Mouse (Mus musculus) heart, postnatal 14 days (tissue): ENCODE measurements around the gene Txndc8. TPM values are rescaled to one million over a fixed set of nuclear protein-coding genes. Genes with fewer than 3 reads are reported as not detected.

Source experiments
- DNase-seq, 2 experiments: peaks; one replicate each; pipeline ENCODE4 v3.0.0; 2021 to 2022
- intact Hi-C: fragments of 180-260 bp; cut with DNase I; formaldehyde crosslinking; loops from one replicate; pipeline ENCODE4 v1.15.1; 2025
- total RNA-seq, 2 experiments: library from RNA; stranded (reverse); gene quantifications; 2 replicates each; pipeline ENCODE4 v1.2.3; 2021

Txndc8 gene
- total RNA-seq, 2 experiments from 2014 or later: not detected

GRCm38 (mm10) chr4:57957200-57958085 is 51.5 kb downstream of the Txndc8 start:
- intact Hi-C loops: loop anchor here (5.0 kb wide), 1 partner anchor 120 kb away; no protein-coding TSS in a partner anchor
- no peak for DNase-seq

DNA sequence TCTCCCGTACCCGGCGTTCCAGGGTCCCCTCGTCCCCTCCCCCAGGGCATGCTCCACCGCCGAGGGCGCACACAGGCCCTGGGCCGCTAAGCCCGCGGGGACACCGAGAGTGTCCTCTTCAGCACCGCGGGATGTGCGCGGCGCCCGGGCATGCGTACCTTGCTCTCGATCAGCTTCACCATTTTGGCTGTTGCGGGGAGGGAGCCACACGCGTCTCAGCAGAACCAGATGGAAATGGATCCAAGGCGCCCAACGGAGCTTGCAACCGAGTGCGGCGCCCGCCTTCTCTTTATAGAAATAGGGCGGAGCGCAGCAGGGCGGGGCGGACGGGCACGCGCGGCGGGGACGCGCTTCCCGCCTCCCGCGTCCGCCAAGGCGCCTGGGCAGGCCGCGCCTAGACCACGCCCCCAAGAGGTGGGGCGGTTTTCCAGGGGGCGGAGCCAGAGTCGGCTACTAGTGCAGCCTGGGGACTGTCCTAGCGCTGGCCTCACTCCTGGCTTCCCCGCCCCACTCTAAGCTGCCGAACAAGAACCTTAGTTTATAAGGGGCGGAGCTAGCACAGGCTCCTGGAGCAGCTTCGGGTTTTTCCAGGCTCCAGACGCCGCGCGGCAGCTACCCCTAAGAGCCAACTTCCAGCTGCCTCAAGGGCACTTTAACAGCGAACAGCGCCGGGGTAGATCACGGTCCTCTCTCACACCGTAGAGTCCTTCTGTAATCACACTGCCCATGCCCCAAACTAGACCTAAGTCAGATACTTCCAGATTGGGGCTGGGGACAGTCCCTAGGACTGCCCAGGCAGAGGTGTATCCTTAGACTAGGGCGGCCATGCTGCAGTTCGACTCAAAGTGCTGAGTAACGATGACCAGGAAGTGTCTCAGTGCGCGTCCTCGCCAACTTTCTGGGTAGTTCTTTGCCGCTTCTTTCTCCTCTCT is 52.6 kb downstream of the Txndc8 start, which contains the start of gene Txn1:
Gene Txn1 (minus strand): TSS at position 383 of the 932 bp plus-strand sequence.
- peak; percentile 99 to 100 for DNase-seq
- intact Hi-C loops: loop anchor here (5.0 kb wide), 1 partner anchor 121 kb away; no protein-coding TSS in a partner anchor

GRCm38 (mm10) chr4:57955544-57955958 is 53.4 kb downstream of the Txndc8 start:
- intact Hi-C loops: loop anchor here (5.0 kb wide), 1 partner anchor 122 kb away; no protein-coding TSS in a partner anchor
- DNase-seq: peak; percentile 65 to 70

DNA sequence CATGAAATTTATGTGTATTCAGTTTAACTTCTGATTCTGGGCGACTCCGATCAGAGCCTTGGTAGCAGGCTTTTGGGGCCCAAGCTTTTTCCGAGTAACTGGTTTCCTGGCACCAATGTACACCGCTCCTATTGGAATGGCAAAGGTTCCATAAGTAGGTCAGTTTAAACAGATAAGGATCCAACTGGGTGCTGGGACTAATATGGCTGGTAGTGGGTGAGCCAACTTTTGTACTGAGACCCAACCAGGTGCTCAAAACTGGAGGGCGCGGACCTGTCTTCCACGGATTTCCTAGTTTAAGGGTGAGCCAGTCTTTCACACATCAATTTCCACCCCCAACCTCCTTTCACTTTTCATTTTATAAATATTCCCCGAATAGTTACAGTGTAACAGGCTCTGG is 53.9 kb downstream of the Txndc8 start:
- no peak for DNase-seq
- intact Hi-C loops: loop anchor here (5.0 kb wide), 1 partner anchor 122 kb away; no protein-coding TSS in a partner anchor

DNA sequence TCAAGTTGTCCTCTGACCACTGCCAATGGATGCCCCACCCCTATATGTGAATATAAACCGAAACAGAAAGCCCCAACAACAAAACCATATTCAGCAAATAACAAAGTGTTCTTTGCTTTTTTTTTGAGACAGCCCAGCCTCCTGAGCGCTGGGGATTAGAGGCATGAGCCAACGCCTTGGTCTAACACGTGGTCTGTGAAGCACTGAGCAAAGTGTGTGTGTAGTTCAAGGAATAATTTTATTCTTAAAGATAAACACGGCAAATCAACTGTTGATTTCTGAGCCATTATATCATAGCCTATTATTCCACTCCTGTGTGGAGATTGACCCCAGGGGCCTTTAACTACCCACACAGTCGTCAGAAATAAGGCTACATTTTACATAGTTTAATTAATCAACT is 54.3 kb downstream of the Txndc8 start:
- intact Hi-C loops: no loop called here
- DNase-seq: no peak

- intact Hi-C loops: no loop called here
- DNase-seq: no peak
Observed at GRCm38 (mm10) chr4:57953796-57954195, 55.1 kb downstream of the Txndc8 start.

GRCm38 (mm10) chr4:57952891-57953290 is 56.0 kb downstream of the Txndc8 start:
- no peak for DNase-seq
- intact Hi-C loops: no loop called here

GRCm38 (mm10) chr4:57952416-57952815 is 56.5 kb downstream of the Txndc8 start:
- intact Hi-C loops: no loop called here
- no peak for DNase-seq

- intact Hi-C loops: no loop called here
- no peak for DNase-seq
Observed at GRCm38 (mm10) chr4:57949866-57950265, 59.1 kb downstream of the Txndc8 start.

GRCm38 (mm10) chr4:57947476-57947875 is 61.4 kb downstream of the Txndc8 start:
- DNase-seq: no peak
- intact Hi-C loops: no loop called here

- intact Hi-C loops: no loop called here
- DNase-seq: no peak
Observed at GRCm38 (mm10) chr4:57947036-57947435, 61.9 kb downstream of the Txndc8 start.

- DNase-seq: no peak
- intact Hi-C loops: no loop called here
Observed at GRCm38 (mm10) chr4:57942892-57943291, 66.0 kb downstream of the Txndc8 start.

GRCm38 (mm10) chr4:57940631-57941030 is 68.3 kb downstream of the Txndc8 start:
- DNase-seq: no peak
- intact Hi-C loops: no loop called here

GRCm38 (mm10) chr4:57937292-57937691 is 71.6 kb downstream of the Txndc8 start:
- intact Hi-C loops: no loop called here
- DNase-seq: no peak

DNA sequence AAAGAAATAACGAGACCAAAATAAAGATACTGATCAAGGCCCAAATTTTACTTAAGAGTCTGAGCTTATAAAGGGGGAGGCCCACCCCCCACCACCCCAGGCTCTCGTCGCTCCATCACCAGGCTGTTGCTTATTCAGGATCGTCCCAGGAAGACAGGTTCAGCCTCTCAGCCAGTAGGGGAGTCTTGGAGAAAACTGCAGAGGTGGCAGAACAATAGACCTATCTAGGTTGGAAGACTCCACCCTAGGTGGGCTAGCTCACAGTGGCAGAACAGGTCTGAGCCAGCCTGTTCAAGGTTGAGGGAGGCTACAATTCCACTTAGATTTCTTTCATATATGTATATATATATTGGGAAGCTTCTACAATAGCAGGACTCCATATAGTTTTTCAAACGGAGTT is 74.7 kb downstream of the Txndc8 start:
- no peak for DNase-seq
- intact Hi-C loops: no loop called here

Other genes with a start within 250 kb of the Txndc8 start
- gene D630039A03Rik, start 92.8 kb downstream of the Txndc8 start, total RNA-seq: under 1 TPM; 0.20 to 0.43 TPM
- gene Txn1, start 52.7 kb downstream of the Txndc8 start, total RNA-seq: 100 to 1,000 TPM; 129 to 140 TPM
- gene Svep1, start 197.7 kb upstream of the Txndc8 start, total RNA-seq: 1 to 10 TPM; 9.2 to 9.7 TPM